Mouse (Mus musculus) small intestine, adult 2 months (tissue): ENCODE measurements around the gene Ppm1h.

ENCODE experiments used
- CTCF ChIP-seq: fragments of 200-500 bp; IDR thresholded peaks from 2 replicates; pipeline ENCODE4 v1.5.1; 2012; ENCODE audit warnings: low read depth, mild to moderate bottlenecking, control low read depth, inconsistent platforms, low read length, moderate library complexity, mixed read lengths; ENCODE audit not compliant: insufficient replicate concordance, insufficient read length; ENCODE audit errors: extremely low read depth
- POLR2A ChIP-seq: fragments of 200-500 bp; IDR thresholded peaks from 2 replicates; pipeline ENCODE4 v1.6.1; 2012; ENCODE audit warnings: low read depth, mild to moderate bottlenecking, control low read depth, inconsistent platforms, low read length, moderate library complexity

DNA sequence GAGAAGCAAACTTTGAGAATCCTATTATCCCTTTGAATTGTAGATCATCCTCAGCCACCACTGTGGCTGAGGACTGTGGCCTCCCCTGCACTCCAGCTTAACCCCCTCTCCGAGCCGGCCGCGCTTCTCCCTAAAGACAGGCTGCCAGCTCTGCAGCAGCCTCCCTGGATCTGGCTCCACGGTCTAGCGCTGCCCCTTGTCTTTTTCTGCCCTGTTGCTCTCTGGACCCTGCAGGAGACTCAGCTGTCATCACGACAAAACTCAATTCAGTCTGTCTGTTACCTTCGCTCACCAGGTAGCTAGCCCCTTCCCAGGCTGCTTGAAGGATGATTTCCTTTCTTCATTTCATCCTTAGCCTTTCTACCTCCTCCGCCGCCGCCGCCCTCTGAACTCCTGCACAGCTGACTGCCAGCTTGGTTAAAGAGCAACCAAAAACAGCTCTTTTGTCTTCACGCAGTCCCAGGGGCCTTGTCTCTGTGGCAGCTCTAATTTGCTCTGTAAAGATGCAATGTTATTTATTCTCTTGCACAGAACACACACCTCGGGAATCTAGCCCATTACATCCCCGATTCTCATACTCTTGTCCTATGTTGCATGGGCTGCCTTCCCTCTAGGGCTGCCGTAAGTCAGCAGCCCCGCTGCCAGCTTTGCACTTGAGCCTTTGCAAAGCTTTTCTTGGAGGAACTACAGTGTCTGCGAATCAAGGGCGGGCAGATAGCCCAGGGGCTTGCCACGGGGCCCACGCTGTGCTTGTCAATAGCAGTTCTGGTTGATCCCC is 285.1 kb downstream of the Ppm1h start:
- no peak for TF ChIP-seq CTCF
- TF ChIP-seq POLR2A = no peak
